Mouse (Mus musculus): ENCODE data around the gene Plp2. TPM values are rescaled to one million over a fixed set of nuclear protein-coding genes. Genes with fewer than 3 reads are reported as not detected.

Plp2 gene
- polyA plus RNA-seq, 1 experiment from 2014 or later, result 40.9 TPM

Other genes with a start within 250 kb of the Plp2 start
- 0.07 and 0.08 TPM in 2 replicates for gene Foxp3, start 97.7 kb downstream of the Plp2 start, polyA plus RNA-seq (2016; fragmentation: Nextera tagmentation; extraction: Ambion mirVana)
- gene Ppp1r3f, start 97.1 kb downstream of the Plp2 start, polyA plus RNA-seq (2016; fragmentation: Nextera tagmentation; extraction: Ambion mirVana), result 2.5 and 2.8 TPM in 2 replicates
- 33.5 and 34.4 TPM in 2 replicates for gene Ccdc22, start 65.9 kb downstream of the Plp2 start, polyA plus RNA-seq (2016; fragmentation: Nextera tagmentation; extraction: Ambion mirVana)
- not detected in 2 replicates for gene Cacna1f, start 64.3 kb downstream of the Plp2 start, polyA plus RNA-seq (2016; fragmentation: Nextera tagmentation; extraction: Ambion mirVana)
- gene Syp, start 32.9 kb downstream of the Plp2 start, polyA plus RNA-seq (2016; fragmentation: Nextera tagmentation; extraction: Ambion mirVana), result 18.5 and 26.5 TPM in 2 replicates
- gene Prickle3, start 14.1 kb downstream of the Plp2 start, polyA plus RNA-seq (2016; fragmentation: Nextera tagmentation; extraction: Ambion mirVana), result 4.4 and 4.5 TPM in 2 replicates
- not detected in 2 replicates for gene Magix, start 9.9 kb upstream of the Plp2 start, polyA plus RNA-seq (2016; fragmentation: Nextera tagmentation; extraction: Ambion mirVana)
- 36.0 and 42.8 TPM in 2 replicates for gene Gpkow, start 25.7 kb upstream of the Plp2 start, polyA plus RNA-seq (2016; fragmentation: Nextera tagmentation; extraction: Ambion mirVana)
- gene Wdr45, start 42.9 kb upstream of the Plp2 start, polyA plus RNA-seq (2016; fragmentation: Nextera tagmentation; extraction: Ambion mirVana), result 19.5 and 23.7 TPM in 2 replicates
- gene Gm45208, start 50.9 kb upstream of the Plp2 start, polyA plus RNA-seq (2016; fragmentation: Nextera tagmentation; extraction: Ambion mirVana), result not detected in 2 replicates
- 78.2 and 101 TPM in 2 replicates for gene Praf2, start 57.0 kb upstream of the Plp2 start, polyA plus RNA-seq (2016; fragmentation: Nextera tagmentation; extraction: Ambion mirVana)
- 18.7 and 22.9 TPM in 2 replicates for gene Ccdc120, start 79.5 kb upstream of the Plp2 start, polyA plus RNA-seq (2016; fragmentation: Nextera tagmentation; extraction: Ambion mirVana)
- 31.7 and 36.5 TPM in 2 replicates for gene Tfe3, start 91.2 kb upstream of the Plp2 start, polyA plus RNA-seq (2016; fragmentation: Nextera tagmentation; extraction: Ambion mirVana)
- 45.3 and 47.8 TPM in 2 replicates for gene Gripap1, start 118.4 kb upstream of the Plp2 start, polyA plus RNA-seq (2016; fragmentation: Nextera tagmentation; extraction: Ambion mirVana)
- 1.4 and 2.2 TPM in 2 replicates for gene Kcnd1, start 150.9 kb upstream of the Plp2 start, polyA plus RNA-seq (2016; fragmentation: Nextera tagmentation; extraction: Ambion mirVana)
- 43.8 and 55.9 TPM in 2 replicates for gene Otud5, start 170.0 kb upstream of the Plp2 start, polyA plus RNA-seq (2016; fragmentation: Nextera tagmentation; extraction: Ambion mirVana)
- gene Pim2, start 206.9 kb upstream of the Plp2 start, polyA plus RNA-seq (2016; fragmentation: Nextera tagmentation; extraction: Ambion mirVana), result 8.8 and 10.2 TPM in 2 replicates
- 26.6 and 32.5 TPM in 2 replicates for gene Slc35a2, start 212.6 kb upstream of the Plp2 start, polyA plus RNA-seq (2016; fragmentation: Nextera tagmentation; extraction: Ambion mirVana)
- 131 and 160 TPM in 2 replicates for gene Pqbp1, start 227.9 kb upstream of the Plp2 start, polyA plus RNA-seq (2016; fragmentation: Nextera tagmentation; extraction: Ambion mirVana)
- 206 and 214 TPM in 2 replicates for gene Timm17b, start 228.0 kb upstream of the Plp2 start, polyA plus RNA-seq (2016; fragmentation: Nextera tagmentation; extraction: Ambion mirVana)
- not detected in 2 replicates for gene Gm10491, start 236.4 kb upstream of the Plp2 start, polyA plus RNA-seq (2016; fragmentation: Nextera tagmentation; extraction: Ambion mirVana)
- not detected in 2 replicates for gene Gm10490, start 238.2 kb upstream of the Plp2 start, polyA plus RNA-seq (2016; fragmentation: Nextera tagmentation; extraction: Ambion mirVana)
- 7.8 and 39.8 TPM in 2 replicates for gene Pcsk1n, start 248.4 kb upstream of the Plp2 start, polyA plus RNA-seq (2016; fragmentation: Nextera tagmentation; extraction: Ambion mirVana)

All from hindbrain, embryonic 10.5 days (tissue).